Mouse (Mus musculus) hindbrain, embryonic 15.5 days (tissue): ENCODE measurements at regions not wholly inside any gene's neighbourhood (a gene's known extent, or its start where the extent isn't known, plus 50 kb on each side); places are given as distances from the start of the nearest gene placed in this dataset.
A peak's percentile ranks its signal among the peaks of the same experiment; 100 is the strongest.

Experiments used
- ATAC-seq: fragments of 200-750 bp; cut with Nextera tagmentation; 2 replicates; pipeline ENCODE4 v1.8.0; 2017; ENCODE audit warnings: low read depth, moderate number of reproducible peaks, moderate TSS enrichment; ENCODE audit not compliant: low FRiP score
- H3K27ac ChIP-seq: fragments of 300-500 bp; sonication (generic); replicated peaks from 2 replicates; pipeline ENCODE4 v1.5.1; 2015; ENCODE audit warnings: mild to moderate bottlenecking, inconsistent platforms
- H3K27me3 ChIP-seq: fragments of 300-500 bp; sonication (generic); 2 replicates; pipeline ENCODE4 v1.6.1; 2015; ENCODE audit warnings: control low read depth, inconsistent platforms
- H3K36me3 ChIP-seq: fragments of 300-500 bp; sonication (generic); 2 replicates; pipeline ENCODE4 v1.6.1; 2015; ENCODE audit warnings: control low read depth, inconsistent platforms
- H3K4me1 ChIP-seq: fragments of 300-500 bp; sonication (generic); replicated peaks from 2 replicates; pipeline ENCODE4 v1.6.1; 2015; ENCODE audit warnings: control low read depth, inconsistent platforms
- H3K4me2 ChIP-seq: fragments of 300-500 bp; sonication (generic); 2 replicates; pipeline ENCODE4 v1.6.1; 2015; ENCODE audit warnings: moderate library complexity, mild to moderate bottlenecking, inconsistent platforms
- H3K4me3 ChIP-seq: fragments of 300-500 bp; sonication (generic); 2 replicates; pipeline ENCODE4 v1.5.1; 2015; ENCODE audit warnings: mild to moderate bottlenecking, inconsistent platforms
- H3K9ac ChIP-seq: fragments of 300-500 bp; sonication (generic); 2 replicates; pipeline ENCODE4 v1.6.1; 2015; ENCODE audit warnings: inconsistent platforms
- H3K9me3 ChIP-seq: fragments of 300-500 bp; sonication (generic); 2 replicates; pipeline ENCODE4 v1.6.1; 2016; ENCODE audit warnings: control low read depth, inconsistent platforms
- WGBS: fragments of 180-500 bp; shearing (Covaris S2); methylation state at CpG from one replicate; pipeline ENCODE4 v1.1.7; 2015; 5-methylcytosine and 5-hydroxymethylcytosine counted together

DNA sequence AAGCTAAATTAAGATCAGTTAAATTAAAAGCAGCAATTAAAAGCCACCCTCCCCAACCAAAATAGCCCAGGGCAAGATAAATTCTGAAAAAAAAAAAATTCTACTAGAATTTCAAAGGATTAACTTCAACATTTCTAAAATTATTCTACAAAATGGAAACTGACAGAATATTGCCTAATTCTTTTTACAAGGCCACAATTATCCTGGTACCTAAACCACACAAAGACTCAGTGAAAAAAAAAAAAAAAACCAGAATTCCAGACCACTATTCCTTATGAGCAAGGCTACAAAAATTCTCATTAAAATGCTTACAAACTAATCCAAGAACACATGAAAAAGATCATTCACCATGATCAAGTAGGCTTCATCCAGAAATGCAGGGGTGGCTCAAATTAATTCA lies 174.5 kb upstream of the Car8 start:
- ATAC-seq, result no peak

GRCm38 (mm10) chr4:8400069-8400468 lies 161.2 kb upstream of the Car8 start:
- H3K4me3 ChIP-seq, result no peak overlapping the region
- no peak overlapping the region for H3K27ac ChIP-seq
- WGBS, result 88% methylated on average over 2 of the region's 2 CpGs
- no peaks in the 10 kb centered on the region for H3K9me3 ChIP-seq
- peaks cover 6% of the 10 kb centered on the region; the same call in 1 of the 2 replicates for H3K4me1 ChIP-seq
- 0 out of 2 replicates have a peak, but pooled peaks have one; percentile 8 for ATAC-seq
- H3K4me2 ChIP-seq, result no peak overlapping the region
- H3K9ac ChIP-seq, result no peak overlapping the region
- H3K27me3 ChIP-seq, result no peaks in the 10 kb centered on the region
- no peaks in the 10 kb centered on the region for H3K36me3 ChIP-seq

More for the DNA sequence above, 174.5 kb upstream of the Car8 start:
- no peak overlapping the region for H3K4me3 ChIP-seq
- H3K27ac ChIP-seq, result no peak overlapping the region
- H3K27me3 ChIP-seq, result no peaks in the 10 kb centered on the region
- no peaks in the 10 kb centered on the region for H3K9me3 ChIP-seq
- no peaks in the 10 kb centered on the region for H3K36me3 ChIP-seq
- H3K9ac ChIP-seq, result no peak overlapping the region
- H3K4me2 ChIP-seq, result no peak overlapping the region
- no peaks in the 10 kb centered on the region for H3K4me1 ChIP-seq

GRCm38 (mm10) chr4:8399430-8399829 lies 160.6 kb upstream of the Car8 start:
- H3K27ac ChIP-seq, result no peak overlapping the region
- 0 out of 2 replicates have a peak, but pooled peaks have one; percentile 23 for ATAC-seq
- 67% methylated on average over 1 of the region's 1 CpGs for WGBS
- H3K27me3 ChIP-seq, result no peaks in the 10 kb centered on the region
- no peaks in the 10 kb centered on the region for H3K36me3 ChIP-seq
- H3K4me3 ChIP-seq, result no peak overlapping the region
- no peak overlapping the region for H3K4me2 ChIP-seq
- H3K9me3 ChIP-seq, result no peaks in the 10 kb centered on the region
- no peak overlapping the region for H3K9ac ChIP-seq
- H3K4me1 ChIP-seq, result peaks cover 6% of the 10 kb centered on the region; the same call in 1 of the 2 replicates

- no peak overlapping the region for H3K4me3 ChIP-seq
- peak; percentile 91 for ATAC-seq
These were observed 160.1 kb upstream of the Car8 start for GRCm38 (mm10) chr4:8398969-8399368.

DNA sequence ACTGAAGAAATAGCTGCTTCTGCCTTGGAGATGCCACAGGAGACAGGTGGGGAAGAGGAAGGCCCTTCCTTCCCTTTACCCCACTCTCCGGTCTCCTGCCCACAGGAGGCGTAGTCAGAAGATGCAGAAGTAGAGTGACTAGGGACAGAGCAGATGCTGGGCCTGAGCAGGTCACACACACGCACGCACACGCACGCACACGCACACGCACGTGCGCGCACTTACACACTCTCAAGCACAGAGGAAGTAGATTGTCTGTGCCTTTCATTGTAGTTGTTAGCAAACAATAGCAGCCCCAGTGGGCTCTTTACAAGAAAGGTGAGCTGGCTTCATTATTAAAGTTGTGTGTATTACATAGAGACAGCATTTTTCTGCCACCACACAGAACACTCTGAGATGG lies 144.3 kb upstream of the Car8 start:
- Histone ChIP-seq H3K36me3 (no peaks in the 10 kb centered on the region), H3K9me3 (no peaks in the 10 kb centered on the region), H3K27ac (no peak overlapping the region), H3K4me3 (no peak overlapping the region), H3K9ac (no peak overlapping the region), H3K4me2 (no peak overlapping the region), H3K4me1 (0 out of 2 replicates have a peak, but pooled peaks cover 3% of the 10 kb centered on the region), H3K27me3 (no peaks in the 10 kb centered on the region)
- no peak for ATAC-seq
- WGBS, result 96% methylated on average over 11 of the region's 11 CpGs

More at GRCm38 (mm10) chr4:8398969-8399368, 160.1 kb upstream of the Car8 start:
- Histone ChIP-seq H3K4me1 (peaks cover 6% of the 10 kb centered on the region; the same call in 1 of the 2 replicates), H3K27me3 (no peaks in the 10 kb centered on the region), H3K9me3 (no peaks in the 10 kb centered on the region), H3K36me3 (no peaks in the 10 kb centered on the region), H3K9ac (no peak overlapping the region), H3K27ac (no peak overlapping the region; the same call in 1 of the 2 replicates), H3K4me2 (no peak overlapping the region)
- WGBS, result 32% methylated on average over 4 of the region's 4 CpGs

GRCm38 (mm10) chr4:8382125-8382417 lies 143.2 kb upstream of the Car8 start:
- peak; percentile 54; the same call in 1 of the 2 replicates for ATAC-seq
- Histone ChIP-seq H3K4me3 (no peak overlapping the region), H3K36me3 (no peaks in the 10 kb centered on the region), H3K4me1 (0 out of 2 replicates have a peak, but pooled peaks cover 3% of the 10 kb centered on the region), H3K4me2 (no peak overlapping the region), H3K27ac (peak overlapping the region; percentile 2), H3K27me3 (no peaks in the 10 kb centered on the region), H3K9ac (no peak overlapping the region), H3K9me3 (no peaks in the 10 kb centered on the region)
- 62% methylated on average over 3 of the region's 3 CpGs for WGBS

DNA sequence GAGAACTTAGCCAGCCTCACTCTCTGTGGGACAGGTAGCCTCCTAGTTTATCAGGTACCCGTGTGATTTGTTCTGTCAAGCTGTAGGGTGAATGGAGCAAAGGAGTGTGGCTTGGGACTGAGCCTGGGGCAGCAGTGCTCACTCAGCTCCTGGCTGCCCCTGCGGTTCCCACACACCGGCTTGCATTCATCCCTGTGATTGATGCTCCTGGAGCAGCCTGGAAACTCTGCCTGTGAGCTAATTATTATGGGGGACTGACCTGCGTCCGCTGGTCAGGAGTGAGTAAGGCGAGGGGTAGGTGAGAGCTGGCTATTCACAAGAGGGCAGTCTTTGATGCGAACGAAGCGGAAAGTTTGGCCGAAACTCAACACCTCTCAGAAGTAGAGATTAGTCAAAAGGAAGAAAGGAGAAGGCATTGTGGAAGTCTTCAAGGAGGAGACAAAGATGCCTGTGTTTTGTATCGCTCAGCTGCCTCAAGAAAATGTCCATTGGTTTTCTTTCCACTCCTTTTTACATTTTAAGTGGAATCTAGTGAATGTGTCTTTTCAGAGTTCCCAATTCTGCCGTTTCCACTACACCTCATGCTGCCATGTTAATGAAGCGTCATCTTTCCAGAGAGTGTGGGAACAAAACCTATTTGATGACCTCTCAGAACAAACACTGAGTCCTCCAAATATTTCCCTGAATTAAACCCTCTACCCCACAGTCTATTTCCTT lies 142.7 kb upstream of the Car8 start:
- WGBS, result 22% methylated on average over 13 of the region's 13 CpGs
- ATAC-seq, result peak; percentile 76
- Histone ChIP-seq H3K27me3 (no peaks in the 10 kb centered on the region), H3K4me1 (0 out of 2 replicates have a peak, but pooled peaks cover 3% of the 10 kb centered on the region), H3K9ac (no peak overlapping the region), H3K4me3 (no peak overlapping the region), H3K27ac (peak overlapping the region; percentile 2), H3K4me2 (no peak overlapping the region), H3K36me3 (no peaks in the 10 kb centered on the region), H3K9me3 (no peaks in the 10 kb centered on the region)

- no peak overlapping the region for H3K4me3 ChIP-seq
- peak overlapping the region; percentile 21; the same call in 1 of the 2 replicates for H3K27ac ChIP-seq
These were observed 142.0 kb upstream of the Car8 start for GRCm38 (mm10) chr4:8380711-8381338.

GRCm38 (mm10) chr4:8374737-8375489 lies 136.1 kb upstream of the Car8 start:
- Histone ChIP-seq H3K36me3 (no peaks in the 10 kb centered on the region), H3K27me3 (no peaks in the 10 kb centered on the region), H3K9ac (no peak overlapping the region), H3K4me2 (no peak overlapping the region), H3K27ac (peak overlapping the region; percentile 52), H3K4me1 (no peaks in the 10 kb centered on the region), H3K4me3 (no peak overlapping the region), H3K9me3 (no peaks in the 10 kb centered on the region)
- 65% methylated on average over 6 of the region's 6 CpGs for WGBS
- peak; percentile 82 for ATAC-seq

More at GRCm38 (mm10) chr4:8380711-8381338, 142.0 kb upstream of the Car8 start:
- Histone ChIP-seq H3K36me3 (no peaks in the 10 kb centered on the region), H3K9ac (no peak overlapping the region), H3K27me3 (no peaks in the 10 kb centered on the region), H3K9me3 (no peaks in the 10 kb centered on the region), H3K4me1 (0 out of 2 replicates have a peak, but pooled peaks cover 3% of the 10 kb centered on the region), H3K4me2 (no peak overlapping the region)
- peak; percentile 73 for ATAC-seq
- WGBS, result 62% methylated on average over 5 of the region's 5 CpGs

GRCm38 (mm10) chr4:8374061-8374460 lies 135.2 kb upstream of the Car8 start:
- no peaks in the 10 kb centered on the region for H3K27me3 ChIP-seq
- no peak overlapping the region for H3K4me2 ChIP-seq
- 66% methylated on average over 3 of the region's 3 CpGs for WGBS
- H3K9ac ChIP-seq, result no peak overlapping the region
- no peaks in the 10 kb centered on the region for H3K36me3 ChIP-seq
- no peaks in the 10 kb centered on the region for H3K4me1 ChIP-seq
- no peak overlapping the region for H3K4me3 ChIP-seq
- peak overlapping the region; percentile 52; the same call in 1 of the 2 replicates for H3K27ac ChIP-seq
- no peaks in the 10 kb centered on the region for H3K9me3 ChIP-seq
- peak; percentile 40; the same call in 1 of the 2 replicates for ATAC-seq

- H3K9ac ChIP-seq, result no peak overlapping the region
- H3K4me3 ChIP-seq, result no peak overlapping the region
- H3K36me3 ChIP-seq, result no peaks in the 10 kb centered on the region
- no peak overlapping the region for H3K4me2 ChIP-seq
- WGBS, result 69% methylated on average over 3 of the region's 3 CpGs
- ATAC-seq, result no peak
- H3K27ac ChIP-seq, result no peak overlapping the region
- no peaks in the 10 kb centered on the region for H3K9me3 ChIP-seq
- H3K4me1 ChIP-seq, result no peaks in the 10 kb centered on the region
- no peaks in the 10 kb centered on the region for H3K27me3 ChIP-seq
These were observed 133.2 kb upstream of the Car8 start for GRCm38 (mm10) chr4:8372069-8372468.

- Histone ChIP-seq H3K4me2 (no peak overlapping the region), H3K27me3 (no peaks in the 10 kb centered on the region), H3K9ac (no peak overlapping the region), H3K36me3 (no peaks in the 10 kb centered on the region), H3K4me1 (no peaks in the 10 kb centered on the region), H3K9me3 (no peaks in the 10 kb centered on the region), H3K4me3 (no peak overlapping the region), H3K27ac (no peak overlapping the region)
- 75% methylated on average over 9 of the region's 9 CpGs for WGBS
- ATAC-seq, result no peak
These were observed 131.9 kb upstream of the Car8 start for GRCm38 (mm10) chr4:8370786-8371185.
